Mouse (Mus musculus) kidney, postnatal 25 days (tissue): ENCODE results near the gene Acbd4.

Source experiments
- DNase-seq, 2 experiments: peaks; one replicate each; pipeline ENCODE4 v3.0.0; 2021; ENCODE audit warnings: mixed read lengths in 2 of 2

Gene Acbd4

GRCm38 (mm10) chr11:103114270-103114943 is 12.9 kb downstream of the Acbd4 start:
- no peak for DNase-seq

- DNase-seq: peak; percentile 86 to 94
Observed at GRCm38 (mm10) chr11:103115163-103116007, 13.9 kb downstream of the Acbd4 start.

DNA sequence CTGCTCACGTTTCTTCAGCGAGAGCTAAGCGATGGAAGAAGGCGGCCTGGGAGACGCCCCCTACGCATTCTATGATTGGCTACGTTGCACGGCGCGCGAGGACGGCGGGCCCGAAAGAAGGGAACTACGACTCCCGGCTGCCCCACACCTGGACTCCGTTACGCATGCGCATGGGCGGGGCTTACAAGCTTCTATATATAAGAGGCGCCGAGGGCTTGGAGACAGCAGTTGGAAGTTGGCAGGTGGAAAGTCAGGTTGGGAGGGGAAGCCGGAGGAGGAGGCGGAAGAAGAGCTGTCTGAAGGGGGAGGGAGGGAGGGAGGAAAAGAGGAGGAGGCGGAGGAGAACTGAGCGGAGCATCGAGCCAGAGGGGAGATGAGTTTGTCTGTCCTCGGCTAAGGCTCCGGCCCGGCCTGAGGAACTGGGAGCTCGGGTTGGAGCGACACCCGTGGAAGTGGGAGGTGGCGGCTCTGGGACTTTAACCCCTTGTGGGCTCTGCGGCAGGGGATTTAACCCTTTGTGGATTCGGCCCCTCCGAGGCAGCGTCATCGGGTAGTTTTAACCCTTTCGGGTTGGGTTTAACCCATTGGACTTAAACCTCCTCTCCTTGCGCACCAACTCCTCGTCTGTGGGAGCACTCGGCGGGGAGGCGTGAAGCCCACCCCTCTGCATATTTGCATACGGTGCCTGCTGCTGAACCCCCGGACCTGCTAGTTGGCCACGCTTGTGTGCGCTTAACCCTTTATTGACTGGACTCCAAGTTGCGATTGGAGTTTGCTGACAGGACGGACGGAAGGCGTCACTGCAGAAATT is 14.7 kb downstream of the Acbd4 start, which contains the start of gene Hexim1:
Gene Hexim1 (plus strand): TSS at position 224 of the 811 bp plus-strand sequence.
- DNase-seq: peak; percentile 99 to 100

GRCm38 (mm10) chr11:103116959-103117590 is 15.6 kb downstream of the Acbd4 start:
- DNase-seq: peak; percentile 79 to 87

GRCm38 (mm10) chr11:103117591-103118009 is 16.1 kb downstream of the Acbd4 start:
- peak; percentile 53 to 75 for DNase-seq

GRCm38 (mm10) chr11:103118866-103119265 is 17.4 kb downstream of the Acbd4 start:
- DNase-seq: no peak

DNA sequence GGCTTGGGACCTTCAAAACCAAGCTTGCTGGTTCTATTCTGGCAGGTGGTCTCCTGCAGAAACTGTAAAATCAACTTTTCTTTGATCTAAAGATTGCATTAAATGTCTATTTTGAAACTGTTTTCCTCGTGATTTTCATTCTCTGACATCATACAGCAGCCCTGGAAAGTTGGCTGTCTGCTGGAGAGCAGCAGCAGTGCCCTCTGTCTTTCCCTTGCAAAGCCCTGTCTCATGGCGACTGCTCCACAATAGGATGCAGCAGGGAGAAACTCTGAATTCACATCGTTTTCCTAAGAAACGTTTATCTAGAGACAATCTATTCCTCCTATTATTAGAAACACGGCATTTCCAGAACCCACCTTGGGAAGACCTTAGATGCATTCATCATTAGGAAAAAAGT is 18.1 kb downstream of the Acbd4 start:
- no peak for DNase-seq

DNA sequence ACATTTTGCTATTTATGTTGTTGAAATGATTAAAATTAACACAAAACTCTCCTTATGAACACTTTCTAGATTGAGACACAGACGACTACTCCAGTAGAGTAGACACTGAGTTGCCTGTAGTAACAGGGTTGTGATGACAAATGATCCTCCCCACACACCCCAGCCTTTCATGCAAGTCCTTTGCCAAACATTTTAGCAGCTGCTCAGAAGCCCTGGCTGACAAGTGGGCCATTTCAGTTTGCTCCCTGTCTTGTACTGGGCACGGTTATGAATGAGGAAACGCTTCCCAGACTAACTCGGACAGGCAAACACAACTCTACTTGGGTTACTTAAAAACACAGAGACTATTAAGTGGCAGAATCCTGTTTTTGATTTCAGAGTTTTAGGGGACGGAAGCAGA is 18.8 kb downstream of the Acbd4 start:
- no peak for DNase-seq

GRCm38 (mm10) chr11:103131701-103132575 is 30.5 kb downstream of the Acbd4 start, which contains the start of gene Hexim2:
Gene Hexim2 (plus strand): TSS chr11:103132429.
- peak; percentile 65 to 85 for DNase-seq

GRCm38 (mm10) chr11:103132576-103133455 is 31.3 kb downstream of the Acbd4 start:
- peak; percentile 100 for DNase-seq

DNA sequence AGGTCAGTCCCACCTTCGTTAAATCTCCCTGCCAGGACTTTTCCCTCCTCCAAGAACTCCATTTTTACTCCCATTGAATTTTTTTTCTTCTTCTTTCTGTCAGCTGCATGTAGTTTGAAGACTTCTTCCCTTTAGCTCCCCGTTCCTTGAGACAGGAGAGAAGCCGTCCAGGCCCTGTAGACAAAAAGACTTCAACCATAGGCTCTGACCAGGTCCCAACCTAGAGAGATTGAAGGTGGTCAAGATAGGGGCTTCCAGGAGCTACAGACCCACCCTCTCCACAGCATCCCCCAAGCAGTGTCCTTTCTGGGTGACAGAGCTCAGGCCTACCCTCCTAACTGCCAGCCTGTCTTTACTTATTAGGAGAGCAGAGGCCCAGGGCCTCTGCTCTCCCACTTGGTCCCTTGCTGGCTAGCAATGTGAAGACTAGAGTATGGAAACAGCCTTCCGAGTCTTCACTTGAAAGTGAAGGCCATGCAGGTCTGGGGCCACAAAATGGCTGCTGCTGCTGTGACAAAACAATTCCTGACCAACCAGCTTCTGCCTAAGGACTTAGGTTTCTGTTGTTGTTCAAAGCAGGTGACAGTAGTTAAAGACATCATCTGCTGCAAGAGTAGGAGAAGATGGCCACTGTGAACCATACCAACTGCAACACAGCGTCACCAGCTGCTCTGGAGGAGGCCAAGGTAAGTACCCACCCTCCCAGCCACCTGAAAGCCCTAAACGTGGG is 32.1 kb downstream of the Acbd4 start:
- DNase-seq: peak in 1 of 2 experiments; percentile 36

- no peak for DNase-seq
Observed at GRCm38 (mm10) chr11:103134221-103134620, 32.7 kb downstream of the Acbd4 start.

GRCm38 (mm10) chr11:103136039-103136577 is 34.6 kb downstream of the Acbd4 start:
- DNase-seq: no peak

GRCm38 (mm10) chr11:103139951-103140762 is 38.7 kb downstream of the Acbd4 start:
- peak in 1 of 2 experiments; percentile 34 for DNase-seq

DNA sequence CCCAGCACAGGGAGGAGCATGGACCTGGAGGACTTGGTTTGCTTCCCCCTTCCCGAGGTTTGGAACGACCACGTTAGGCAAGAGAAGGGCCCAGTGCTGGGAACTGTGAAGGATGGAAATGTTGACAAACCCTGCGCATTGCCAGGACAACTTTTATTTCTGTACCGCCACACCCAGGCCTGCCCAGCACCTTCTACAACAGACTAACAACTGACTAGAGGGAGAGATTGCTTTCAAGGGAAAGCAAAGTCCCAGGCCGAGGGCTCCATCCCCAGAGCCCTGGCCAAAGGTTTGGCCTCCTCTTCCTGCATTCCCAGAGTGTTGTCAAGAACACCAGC is 39.2 kb downstream of the Acbd4 start:
- DNase-seq: no peak

DNA sequence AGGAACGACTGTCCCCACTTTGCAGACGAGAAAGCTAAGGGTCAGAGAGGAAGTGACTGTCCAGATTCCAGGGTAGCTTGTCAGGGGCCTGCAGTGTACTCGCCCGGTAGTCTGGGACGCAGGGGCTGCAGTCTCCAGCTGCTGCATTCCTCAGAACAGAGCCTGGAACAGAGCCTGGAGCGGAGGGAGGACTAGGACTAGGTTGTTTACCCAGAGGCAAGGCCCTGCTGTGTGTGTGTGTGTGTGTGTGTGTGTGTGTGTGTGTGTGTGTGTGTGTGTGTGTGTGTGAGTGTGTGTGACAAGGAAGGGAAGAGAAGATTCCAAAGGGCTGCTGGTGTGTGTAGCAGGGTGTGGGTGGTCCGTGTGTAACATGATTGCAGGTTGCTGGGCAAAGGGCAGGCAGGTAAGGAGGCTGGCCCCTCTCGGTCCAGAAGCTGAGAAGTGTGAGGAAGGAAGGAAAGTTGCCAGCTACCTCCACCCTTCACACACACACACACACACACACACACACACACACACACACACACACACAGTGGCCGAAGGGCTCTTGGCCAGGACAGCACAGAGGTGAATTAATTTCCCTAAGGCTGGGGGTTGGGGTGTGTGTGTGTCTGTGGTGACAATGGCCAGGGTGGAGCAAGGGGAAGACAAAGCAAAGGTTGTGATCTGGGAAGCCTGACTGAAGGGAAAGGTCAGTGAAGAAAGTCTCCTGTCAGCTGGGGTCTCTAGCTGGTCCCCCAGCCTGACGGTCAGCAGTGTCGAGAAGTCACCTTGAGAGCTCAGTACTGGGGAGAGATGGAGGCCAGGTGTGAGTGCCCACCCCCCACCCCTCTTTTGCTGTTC is 39.8 kb downstream of the Acbd4 start:
- peak; percentile 78 to 91 for DNase-seq

DNA sequence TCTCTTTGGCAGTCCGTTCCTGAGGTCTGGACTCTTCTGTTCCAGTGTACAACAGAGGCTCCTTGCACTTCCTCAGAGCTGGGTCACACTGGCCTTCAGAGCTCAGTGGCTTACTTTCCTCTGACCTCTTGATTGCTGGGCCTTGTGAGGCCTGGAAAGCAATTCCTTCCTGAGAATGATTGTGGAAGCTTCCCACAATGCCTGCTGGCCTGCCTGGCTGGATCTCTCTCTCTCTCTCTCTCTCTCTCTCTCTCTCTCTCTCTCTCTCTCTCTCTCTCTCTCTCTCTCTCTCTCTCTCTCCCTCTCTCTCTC is 40.4 kb downstream of the Acbd4 start:
- DNase-seq: peak; percentile 40 to 68
